Mouse (Mus musculus): ENCODE results near the gene Cstb. TPM values are rescaled to one million over a fixed set of nuclear protein-coding genes. Genes with fewer than 3 reads are reported as not detected.

Cstb gene
- polyA plus RNA-seq, 1 experiment from 2014 or later = 96.6 TPM

GRCm38 (mm10) chr10:78462945-78463768, 37.7 kb downstream of the Cstb start:
- Histone ChIP-seq H3K4me1 (replicated peaks; ENCODE audit: control insufficient read depth, insufficient read depth, low read length) (peaks cover 8% of the 10 kb centered on the region), H3K9ac (replicated peaks; ENCODE audit: low read depth, low read length) (no peak overlapping the region), H3K27me3 (replicated peaks; ENCODE audit: control insufficient read depth, insufficient read depth, low read length) (no peaks in the 10 kb centered on the region), H3K27ac (ENCODE audit: low read length) (no peak overlapping the region), H3K4me3 (replicated peaks; ENCODE audit: low read length) (no peak overlapping the region), H3K36me3 (ENCODE audit: control insufficient read depth, insufficient read depth) (no peaks in the 10 kb centered on the region), H3K9me3 (ENCODE audit: control insufficient read depth, low read length) (no peaks in the 10 kb centered on the region), H3K4me2 (ENCODE audit: low read length) (peak overlapping the region; percentile 100)
- no peak for ATAC-seq
- 87% methylated on average over 8 of the region's 8 CpGs for WGBS

GRCm38 (mm10) chr10:78463769-78464167, 38.3 kb downstream of the Cstb start:
- H3K9ac ChIP-seq (replicated peaks; ENCODE audit: low read depth, low read length) = peak overlapping the region; percentile 74
- 85% methylated on average over 3 of the region's 3 CpGs for WGBS
- H3K4me2 ChIP-seq (ENCODE audit: low read length) = peak overlapping the region; percentile 100
- H3K27me3 ChIP-seq (replicated peaks; ENCODE audit: control insufficient read depth, insufficient read depth, low read length) = no peaks in the 10 kb centered on the region
- no peaks in the 10 kb centered on the region for H3K36me3 ChIP-seq (ENCODE audit: control insufficient read depth, insufficient read depth)
- no peak overlapping the region for H3K27ac ChIP-seq (ENCODE audit: low read length)
- ATAC-seq = no peak
- no peaks in the 10 kb centered on the region for H3K9me3 ChIP-seq (ENCODE audit: control insufficient read depth, low read length)
- peak overlapping the region; percentile 76 for H3K4me3 ChIP-seq (replicated peaks; ENCODE audit: low read length)
- H3K4me1 ChIP-seq (replicated peaks; ENCODE audit: control insufficient read depth, insufficient read depth, low read length) = peaks cover 8% of the 10 kb centered on the region

GRCm38 (mm10) chr10:78464201-78464791, 38.8 kb downstream of the Cstb start:
- whole genome bisulfite sequencing = under 1% methylated on average over 32 of the region's 32 CpGs
- peak overlapping the region; percentile 100 for H3K4me2 ChIP-seq (ENCODE audit: low read length)
- H3K9me3 ChIP-seq (ENCODE audit: control insufficient read depth, low read length) = no peaks in the 10 kb centered on the region
- H3K9ac ChIP-seq (replicated peaks; ENCODE audit: low read depth, low read length) = peak overlapping the region; percentile 74
- no peaks in the 10 kb centered on the region for H3K36me3 ChIP-seq (ENCODE audit: control insufficient read depth, insufficient read depth)
- H3K4me1 ChIP-seq (replicated peaks; ENCODE audit: control insufficient read depth, insufficient read depth, low read length) = peaks cover 8% of the 10 kb centered on the region
- peak overlapping the region; percentile 76 for H3K4me3 ChIP-seq (replicated peaks; ENCODE audit: low read length)
- peak; percentile 36 for ATAC-seq
- no peaks in the 10 kb centered on the region for H3K27me3 ChIP-seq (replicated peaks; ENCODE audit: control insufficient read depth, insufficient read depth, low read length)
- peak overlapping the region; percentile 18; the same call in 1 of the 2 replicates for H3K27ac ChIP-seq (ENCODE audit: low read length)

GRCm38 (mm10) chr10:78464792-78465207, 39.3 kb downstream of the Cstb start, which contains the start of gene Pdxk:
Pdxk (minus strand) TSS chr10:78464975.
- no peaks in the 10 kb centered on the region for H3K27me3 ChIP-seq (replicated peaks; ENCODE audit: control insufficient read depth, insufficient read depth, low read length)
- peak within 1 kb of the TSS; percentile 100 for H3K4me2 ChIP-seq (ENCODE audit: low read length)
- ATAC-seq = peak; percentile 96
- no peaks in the 10 kb centered on the region for H3K9me3 ChIP-seq (ENCODE audit: control insufficient read depth, low read length)
- H3K4me1 ChIP-seq (replicated peaks; ENCODE audit: control insufficient read depth, insufficient read depth, low read length) = peaks cover 8% of the 10 kb centered on the region
- H3K27ac ChIP-seq (ENCODE audit: low read length) = peak within 1 kb of the TSS; percentile 18; the same call in 1 of the 2 replicates
- peak within 1 kb of the TSS; percentile 74 for H3K9ac ChIP-seq (replicated peaks; ENCODE audit: low read depth, low read length)
- WGBS = under 1% methylated on average over 35 of the region's 35 CpGs
- no peaks in the 10 kb centered on the region for H3K36me3 ChIP-seq (ENCODE audit: control insufficient read depth, insufficient read depth)
- peak within 1 kb of the TSS; percentile 76 for H3K4me3 ChIP-seq (replicated peaks; ENCODE audit: low read length)

- Histone ChIP-seq H3K9me3 (ENCODE audit: control insufficient read depth, low read length) (no peaks in the 10 kb centered on the region), H3K9ac (replicated peaks; ENCODE audit: low read depth, low read length) (no peak overlapping the region), H3K27me3 (replicated peaks; ENCODE audit: control insufficient read depth, insufficient read depth, low read length) (no peaks in the 10 kb centered on the region), H3K36me3 (ENCODE audit: control insufficient read depth, insufficient read depth) (no peaks in the 10 kb centered on the region), H3K4me1 (replicated peaks; ENCODE audit: control insufficient read depth, insufficient read depth, low read length) (peaks cover 8% of the 10 kb centered on the region), H3K4me3 (replicated peaks; ENCODE audit: low read length) (no peak overlapping the region), H3K4me2 (ENCODE audit: low read length) (no peak overlapping the region), H3K27ac (ENCODE audit: low read length) (no peak overlapping the region)
- no peak; the same call in 1 of the 2 replicates for ATAC-seq
- 75% methylated on average over 3 of the region's 3 CpGs for WGBS
These were observed 40.0 kb downstream of the Cstb start for GRCm38 (mm10) chr10:78465472-78465871.

- WGBS = 84% methylated on average over 9 of the region's 9 CpGs
- ATAC-seq = no peak
These were observed 41.2 kb downstream of the Cstb start for GRCm38 (mm10) chr10:78466647-78467046.

GRCm38 (mm10) chr10:78467761-78468310, 42.4 kb downstream of the Cstb start:
- no peak overlapping the region for H3K9ac ChIP-seq (replicated peaks; ENCODE audit: low read depth, low read length)
- 66% methylated on average over 2 of the region's 2 CpGs for WGBS
- no peaks in the 10 kb centered on the region for H3K9me3 ChIP-seq (ENCODE audit: control insufficient read depth, low read length)
- ATAC-seq = no peak
- no peak overlapping the region for H3K4me3 ChIP-seq (replicated peaks; ENCODE audit: low read length)
- H3K36me3 ChIP-seq (ENCODE audit: control insufficient read depth, insufficient read depth) = no peaks in the 10 kb centered on the region
- H3K4me1 ChIP-seq (replicated peaks; ENCODE audit: control insufficient read depth, insufficient read depth, low read length) = peaks cover 13% of the 10 kb centered on the region
- no peak overlapping the region for H3K27ac ChIP-seq (ENCODE audit: low read length)
- no peak overlapping the region for H3K4me2 ChIP-seq (ENCODE audit: low read length)
- no peaks in the 10 kb centered on the region for H3K27me3 ChIP-seq (replicated peaks; ENCODE audit: control insufficient read depth, insufficient read depth, low read length)

More at GRCm38 (mm10) chr10:78466647-78467046, 41.2 kb downstream of the Cstb start:
- H3K27me3 ChIP-seq (replicated peaks; ENCODE audit: control insufficient read depth, insufficient read depth, low read length) = no peaks in the 10 kb centered on the region
- no peaks in the 10 kb centered on the region for H3K9me3 ChIP-seq (ENCODE audit: control insufficient read depth, low read length)
- no peak overlapping the region for H3K4me3 ChIP-seq (replicated peaks; ENCODE audit: low read length)
- H3K9ac ChIP-seq (replicated peaks; ENCODE audit: low read depth, low read length) = no peak overlapping the region
- no peak overlapping the region for H3K4me2 ChIP-seq (ENCODE audit: low read length)
- H3K36me3 ChIP-seq (ENCODE audit: control insufficient read depth, insufficient read depth) = no peaks in the 10 kb centered on the region
- no peak overlapping the region for H3K27ac ChIP-seq (ENCODE audit: low read length)
- H3K4me1 ChIP-seq (replicated peaks; ENCODE audit: control insufficient read depth, insufficient read depth, low read length) = peaks cover 13% of the 10 kb centered on the region

- 0 out of 2 replicates have a peak overlapping the region, but pooled peaks have one; percentile 17 for H3K9ac ChIP-seq (replicated peaks; ENCODE audit: low read depth, low read length)
- 15% methylated on average over 15 of the region's 15 CpGs for WGBS
- H3K4me2 ChIP-seq (ENCODE audit: low read length) = peak overlapping the region; percentile 31
These were observed 45.3 kb downstream of the Cstb start for GRCm38 (mm10) chr10:78470582-78471313.

More at GRCm38 (mm10) chr10:78470582-78471313, 45.3 kb downstream of the Cstb start:
- no peaks in the 10 kb centered on the region for H3K9me3 ChIP-seq (ENCODE audit: control insufficient read depth, low read length)
- H3K4me1 ChIP-seq (replicated peaks; ENCODE audit: control insufficient read depth, insufficient read depth, low read length) = peaks cover 5% of the 10 kb centered on the region
- no peak overlapping the region for H3K27ac ChIP-seq (ENCODE audit: low read length)
- ATAC-seq = no peak; the same call in 1 of the 2 replicates
- H3K36me3 ChIP-seq (ENCODE audit: control insufficient read depth, insufficient read depth) = no peaks in the 10 kb centered on the region
- H3K4me3 ChIP-seq (replicated peaks; ENCODE audit: low read length) = no peak overlapping the region
- H3K27me3 ChIP-seq (replicated peaks; ENCODE audit: control insufficient read depth, insufficient read depth, low read length) = no peaks in the 10 kb centered on the region
